Mouse (Mus musculus) urinary bladder, postnatal 14 days (tissue): ENCODE measurements around the gene Rps18.
"Not testable (repeated sequence)": the region's sequence is repeated elsewhere in the genome, so short reads cannot be mapped to it uniquely, and the experiment has no call there.

ENCODE experiments used
- DNase-seq: peaks from one replicate; pipeline ENCODE4 v3.0.0; 2021; ENCODE audit warnings: low spot score

The Rps18 gene

DNA sequence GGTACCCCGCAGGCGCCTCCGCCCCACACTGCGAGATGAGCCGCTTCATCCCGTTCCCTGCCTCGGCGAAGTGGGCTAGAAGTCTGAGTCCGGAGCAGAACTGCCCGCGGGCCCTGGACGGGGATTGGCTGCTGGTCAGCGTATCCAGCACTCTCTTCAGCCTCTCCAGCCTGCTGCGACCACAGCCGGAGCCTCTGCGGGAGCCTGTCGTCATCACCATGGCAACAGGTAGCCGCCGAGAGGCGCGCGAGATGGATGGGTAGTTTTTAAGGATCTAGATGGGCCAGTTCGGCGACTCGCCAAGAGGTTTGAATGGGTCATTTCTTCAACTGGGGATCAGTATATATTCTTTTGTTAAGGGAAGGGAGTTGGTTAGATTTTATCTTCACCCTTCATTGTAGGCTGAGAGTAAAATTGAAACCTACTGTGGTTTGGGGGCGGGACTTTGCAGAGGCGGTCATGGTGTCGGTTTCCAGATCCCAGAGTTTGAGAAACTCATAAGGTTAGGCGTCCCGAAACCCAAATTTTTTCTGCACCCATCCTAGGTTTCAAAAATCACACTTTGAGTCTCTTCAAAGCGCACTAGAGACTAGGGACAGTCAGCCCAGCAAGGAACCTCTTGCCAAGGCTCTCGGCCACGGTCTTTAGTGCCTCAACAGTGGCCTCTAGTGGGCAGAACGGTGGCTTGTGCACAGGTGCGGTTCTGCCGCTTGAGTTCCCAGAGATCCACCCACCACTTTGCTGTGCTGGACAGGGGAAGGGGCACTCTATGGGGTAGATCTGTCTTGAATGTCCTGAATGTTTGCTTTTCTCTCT lies 35.3 kb downstream of the Rps18 start:
- peak; percentile 90 for DNase-seq

DNA sequence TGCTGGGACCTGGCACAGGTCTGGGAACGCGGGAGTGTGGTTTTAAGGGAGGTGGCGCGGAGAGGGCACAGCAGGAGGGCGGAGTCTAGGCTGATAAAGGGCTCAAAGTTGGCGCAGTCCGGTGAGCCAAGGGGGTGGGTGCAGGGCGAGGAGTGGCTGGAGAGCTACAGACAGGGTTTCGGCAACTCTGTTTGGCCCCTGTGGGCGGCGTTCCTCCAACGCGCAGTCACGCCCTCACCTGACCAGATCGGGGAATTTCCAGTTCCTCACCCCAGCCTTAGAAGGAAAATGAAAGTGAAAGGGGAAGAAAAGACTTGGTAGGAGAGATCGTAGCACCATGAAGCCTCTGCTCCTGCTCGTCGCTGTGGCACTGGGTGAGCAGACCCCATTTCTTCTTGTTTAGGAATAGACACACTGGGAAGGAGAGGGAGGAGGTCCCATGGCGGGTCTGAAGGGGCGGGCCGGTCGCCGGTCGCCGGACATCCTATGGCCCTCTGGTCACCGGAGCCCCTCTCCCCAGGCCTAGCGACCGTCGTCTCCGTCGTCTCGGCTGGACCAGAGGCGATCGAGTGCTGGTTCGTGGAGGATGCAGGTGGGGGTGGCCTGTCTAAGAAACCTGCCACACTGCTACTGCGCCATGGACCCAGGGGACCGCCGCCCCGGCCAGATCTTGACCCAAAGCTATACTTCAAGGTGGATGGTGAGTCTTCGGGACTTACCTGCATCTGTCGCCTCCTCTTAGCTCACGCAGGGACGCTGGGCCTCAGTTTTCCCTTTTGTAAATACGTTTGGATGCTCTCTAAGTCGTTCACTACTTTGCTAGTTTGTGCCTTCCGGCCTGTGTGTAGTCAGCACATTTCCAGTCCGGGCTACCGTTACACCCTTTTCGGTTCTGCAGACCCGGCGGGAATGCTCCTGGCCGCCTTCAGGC lies 36.2 kb downstream of the Rps18 start:
- DNase-seq, result peak; percentile 90

DNA sequence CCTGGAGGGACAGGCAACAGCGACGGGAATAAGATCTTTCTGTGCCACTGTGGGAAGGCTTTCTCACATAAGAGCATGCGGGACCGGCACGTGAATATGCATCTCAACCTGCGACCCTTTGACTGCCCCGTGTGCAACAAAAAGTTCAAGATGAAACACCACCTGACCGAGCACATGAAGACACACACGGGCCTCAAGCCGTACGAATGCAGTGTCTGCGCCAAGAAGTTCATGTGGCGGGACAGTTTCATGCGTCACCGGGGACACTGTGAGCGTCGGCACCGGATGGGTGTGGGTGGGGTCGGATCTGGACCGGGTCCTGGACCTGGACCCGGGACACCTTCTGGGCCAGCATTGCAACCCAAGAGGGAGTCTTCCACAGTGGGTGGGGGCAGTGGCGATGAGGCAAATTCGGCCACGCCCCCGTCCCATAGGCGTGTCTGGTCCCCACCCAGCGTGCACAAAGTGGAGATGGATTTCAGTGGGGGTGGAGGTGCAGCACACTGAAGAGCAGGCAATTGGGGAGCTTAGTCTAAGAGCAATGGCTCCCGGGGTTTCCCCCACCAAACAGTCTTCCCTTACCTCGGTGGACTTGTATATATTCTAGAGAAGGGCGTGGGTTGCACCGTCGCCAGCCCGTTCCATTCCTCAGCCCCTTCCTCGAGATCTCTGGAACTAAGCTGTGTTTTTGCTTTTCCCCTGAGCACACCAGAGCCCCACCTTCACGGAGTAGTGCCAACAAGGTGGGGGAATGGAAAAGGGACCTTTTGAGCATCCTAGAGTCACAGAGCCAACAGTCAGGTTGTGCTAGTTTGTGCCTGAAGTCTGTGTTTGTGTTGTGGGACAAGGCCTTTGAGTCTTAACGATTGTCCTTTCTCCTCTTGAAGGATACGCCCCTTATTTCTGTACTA lies 37.3 kb downstream of the Rps18 start:
- DNase-seq, result peak; percentile 53

DNA sequence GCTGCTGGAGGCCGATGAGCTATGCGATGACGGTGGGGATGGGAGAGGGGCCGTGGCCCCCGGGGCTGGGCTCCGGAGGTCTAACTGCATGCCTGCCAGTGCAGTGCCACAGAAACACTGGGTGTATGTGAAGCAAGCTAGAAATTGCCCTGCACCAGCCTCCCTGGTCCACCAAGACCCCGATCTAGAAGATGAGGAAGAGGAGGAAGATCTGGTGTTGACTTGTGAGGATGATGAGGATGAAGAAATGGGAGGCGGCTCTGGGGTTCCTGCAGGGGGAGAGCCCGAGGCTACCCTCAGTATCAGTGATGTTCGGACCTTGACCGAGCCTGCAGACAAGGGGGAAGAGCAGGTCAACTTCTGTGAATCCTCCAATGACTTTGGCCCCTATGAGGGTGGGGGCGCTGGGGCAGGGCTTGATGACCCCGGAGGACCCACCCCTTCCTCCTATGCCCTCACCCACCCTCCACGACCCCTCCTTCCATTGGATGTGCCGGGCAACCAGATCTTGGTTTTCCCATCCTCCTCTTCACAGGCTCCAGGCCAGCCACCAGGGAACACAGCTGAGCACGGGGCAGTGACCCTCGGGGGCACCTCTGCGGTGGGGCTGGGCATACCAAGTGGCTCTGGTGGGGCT lies 38.0 kb downstream of the Rps18 start:
- no peak for DNase-seq

DNA sequence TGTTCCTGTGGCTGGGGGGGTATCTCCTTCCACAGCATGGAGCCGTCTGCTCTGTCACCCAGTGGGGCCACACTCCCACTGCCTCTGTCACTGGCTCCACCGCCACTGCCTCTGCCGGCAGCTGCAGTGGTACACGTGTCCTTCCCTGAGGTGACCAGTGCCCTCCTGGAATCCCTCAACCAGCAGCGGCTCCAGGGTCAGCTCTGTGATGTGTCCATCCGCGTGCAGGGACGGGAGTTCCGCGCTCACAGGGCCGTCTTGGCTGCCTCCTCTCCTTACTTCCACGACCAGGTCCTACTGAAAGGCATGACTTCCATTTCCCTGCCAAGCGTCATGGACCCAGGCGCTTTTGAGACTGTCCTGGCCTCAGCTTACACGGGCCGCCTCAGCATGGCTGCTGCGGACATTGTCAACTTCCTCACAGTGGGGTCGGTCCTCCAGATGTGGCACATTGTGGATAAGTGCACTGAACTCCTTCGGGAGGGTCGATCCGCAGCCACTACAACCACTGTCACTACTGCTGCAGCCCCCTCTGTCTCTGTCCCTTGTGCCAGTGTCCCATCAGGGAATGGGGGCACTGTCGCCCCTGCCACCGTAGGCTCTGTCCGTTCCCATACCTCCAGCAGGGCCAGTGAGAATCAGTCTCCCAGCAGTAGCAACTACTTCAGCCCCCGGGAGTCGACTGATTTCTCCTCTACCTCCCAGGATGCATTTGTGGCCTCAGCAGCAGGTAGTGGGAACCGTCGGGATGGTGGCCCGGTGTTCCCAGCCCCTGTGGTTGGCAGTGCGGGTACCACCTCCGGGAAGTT lies 38.8 kb downstream of the Rps18 start:
- no peak for DNase-seq

DNA sequence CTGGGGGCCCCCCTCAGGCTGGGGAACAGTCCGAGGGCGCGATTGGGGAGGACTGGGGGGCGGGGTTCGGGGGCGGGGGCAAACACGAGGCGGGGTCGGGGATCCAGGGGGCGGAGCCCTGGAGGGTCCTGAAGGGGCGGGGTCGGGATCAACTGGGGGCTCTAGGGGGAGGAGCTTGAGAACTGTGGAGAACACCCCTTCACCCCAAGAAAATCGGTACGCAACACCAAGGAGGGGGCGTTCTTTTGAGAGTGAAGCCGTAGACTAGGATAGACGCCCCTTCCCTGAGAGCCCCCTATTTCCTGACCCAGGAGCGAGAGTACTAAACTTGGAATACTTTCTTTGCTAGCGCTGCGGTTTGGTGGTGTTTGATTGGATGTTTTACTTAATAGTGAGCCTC lies 39.5 kb downstream of the Rps18 start:
- no peak for DNase-seq

DNA sequence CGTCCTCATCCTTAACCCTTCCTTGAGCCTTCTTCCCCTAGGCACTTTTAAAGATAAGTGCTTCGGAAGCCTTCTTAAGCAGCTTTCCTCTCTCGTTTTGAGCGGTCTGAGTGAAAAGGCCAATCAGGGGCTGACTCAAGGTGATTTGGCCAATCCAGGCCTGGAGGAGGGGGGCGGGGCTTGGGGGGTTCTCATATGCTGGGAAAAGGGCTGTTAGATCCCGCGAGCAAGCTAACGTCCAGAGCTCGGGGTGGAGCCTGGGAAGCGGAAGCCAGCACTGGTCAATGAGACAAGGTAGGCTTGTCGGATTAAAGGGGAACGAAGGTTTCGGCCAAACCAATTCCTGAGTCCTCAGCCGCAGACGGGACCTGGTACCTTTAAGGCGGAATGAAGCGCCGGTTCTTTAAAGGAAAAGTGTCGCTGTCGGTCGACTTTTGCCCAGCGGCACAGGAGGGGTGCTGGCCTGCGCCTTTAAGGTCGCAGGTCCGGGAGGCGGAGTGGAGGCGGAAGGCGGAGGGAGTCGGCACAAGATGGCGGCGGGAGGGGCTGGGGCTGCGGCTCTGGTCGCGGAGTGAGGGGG lies 40.0 kb downstream of the Rps18 start, which contains the start of the genes Tapbp and Zbtb22:
Gene Tapbp, plus strand, starts transcription at position 229 of the 580 bp plus-strand sequence.
Gene Zbtb22, plus strand, starts transcription at position 234 of the 580 bp plus-strand sequence.
- peak; percentile 95 for DNase-seq

DNA sequence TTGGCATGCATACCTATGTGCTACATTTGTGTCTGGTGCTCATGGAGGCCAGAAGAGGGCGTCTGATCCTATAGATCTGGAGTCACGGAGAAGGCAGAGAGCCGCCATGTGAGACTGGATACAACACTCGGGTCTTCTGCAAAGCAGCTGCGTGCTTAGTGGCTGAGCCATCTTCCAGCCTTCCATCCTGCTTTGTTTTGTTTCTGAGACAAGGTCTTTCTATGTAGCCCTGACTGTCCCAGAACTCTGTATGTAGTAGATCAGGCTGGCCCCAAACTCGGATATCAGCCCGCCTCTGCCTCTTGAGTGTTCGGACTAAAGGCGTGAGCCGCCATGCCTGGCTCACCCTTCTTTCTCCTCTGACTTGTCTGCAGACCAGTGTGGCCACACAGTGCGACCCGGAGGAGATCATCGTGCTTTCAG lies 40.8 kb downstream of the Rps18 start:
- no peak for DNase-seq

DNA sequence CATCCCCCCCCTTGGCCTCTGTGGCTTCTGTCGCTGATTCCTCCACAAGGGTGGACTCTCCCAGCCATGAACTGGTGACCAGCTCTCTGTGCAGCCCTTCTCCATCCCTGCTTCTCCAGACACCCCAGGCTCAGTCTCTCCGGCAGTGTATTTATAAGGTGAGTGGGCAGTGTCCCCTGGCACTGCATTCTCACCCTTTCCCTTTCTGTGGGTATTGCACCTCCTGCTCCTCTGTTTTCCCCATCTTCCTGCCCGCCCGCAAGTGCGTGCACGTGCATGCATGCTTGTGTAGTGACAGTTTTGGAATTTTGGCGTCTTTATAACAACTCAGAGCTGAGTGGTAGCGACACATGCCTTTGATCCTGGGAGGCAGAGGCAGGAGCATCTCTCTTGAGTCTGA lies 41.9 kb downstream of the Rps18 start:
- DNase-seq, result no peak

DNA sequence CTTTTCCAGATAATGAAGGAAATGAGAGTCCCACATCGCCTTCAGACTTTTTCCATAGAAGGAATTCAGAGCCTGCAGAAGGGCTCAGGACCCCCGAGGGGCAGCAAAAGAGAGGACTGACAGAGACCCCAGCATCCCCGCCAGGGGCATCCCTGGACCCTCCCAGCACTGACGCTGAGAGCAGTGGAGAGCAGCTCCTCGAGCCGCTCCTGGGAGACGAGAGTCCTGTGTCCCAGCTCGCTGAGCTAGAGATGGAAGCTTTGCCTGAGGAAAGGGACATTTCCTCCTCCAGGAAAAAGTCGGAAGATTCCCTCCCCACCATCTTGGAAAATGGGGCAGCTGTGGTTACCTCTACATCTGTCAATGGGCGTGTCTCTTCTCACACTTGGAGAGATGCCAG lies 42.5 kb downstream of the Rps18 start:
- no peak for DNase-seq

DNA sequence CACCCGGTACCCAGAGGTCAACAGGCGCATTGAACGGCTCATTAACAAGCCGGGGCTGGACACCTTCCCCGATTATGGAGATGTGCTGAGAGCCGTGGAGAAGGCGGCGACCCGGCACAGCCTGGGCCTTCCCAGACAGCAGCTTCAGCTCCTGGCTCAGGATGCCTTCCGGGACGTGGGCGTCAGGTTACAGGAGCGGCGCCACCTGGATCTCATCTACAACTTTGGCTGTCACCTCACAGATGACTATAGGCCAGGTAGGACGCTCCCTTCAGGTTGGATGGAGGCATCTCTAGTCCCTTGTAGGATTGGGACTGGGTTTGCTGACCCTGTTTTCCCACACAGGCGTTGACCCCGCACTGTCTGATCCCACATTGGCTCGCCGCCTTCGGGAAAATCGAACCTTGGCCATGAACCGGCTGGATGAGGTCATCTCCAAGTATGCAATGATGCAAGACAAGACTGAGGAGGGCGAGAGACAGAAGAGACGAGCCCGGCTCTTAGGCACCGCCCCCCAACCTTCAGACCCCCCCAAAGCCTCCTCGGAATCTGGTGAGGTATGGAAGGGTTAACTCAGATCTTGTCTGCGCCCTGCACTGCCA lies 43.9 kb downstream of the Rps18 start:
- no peak for DNase-seq

DNA sequence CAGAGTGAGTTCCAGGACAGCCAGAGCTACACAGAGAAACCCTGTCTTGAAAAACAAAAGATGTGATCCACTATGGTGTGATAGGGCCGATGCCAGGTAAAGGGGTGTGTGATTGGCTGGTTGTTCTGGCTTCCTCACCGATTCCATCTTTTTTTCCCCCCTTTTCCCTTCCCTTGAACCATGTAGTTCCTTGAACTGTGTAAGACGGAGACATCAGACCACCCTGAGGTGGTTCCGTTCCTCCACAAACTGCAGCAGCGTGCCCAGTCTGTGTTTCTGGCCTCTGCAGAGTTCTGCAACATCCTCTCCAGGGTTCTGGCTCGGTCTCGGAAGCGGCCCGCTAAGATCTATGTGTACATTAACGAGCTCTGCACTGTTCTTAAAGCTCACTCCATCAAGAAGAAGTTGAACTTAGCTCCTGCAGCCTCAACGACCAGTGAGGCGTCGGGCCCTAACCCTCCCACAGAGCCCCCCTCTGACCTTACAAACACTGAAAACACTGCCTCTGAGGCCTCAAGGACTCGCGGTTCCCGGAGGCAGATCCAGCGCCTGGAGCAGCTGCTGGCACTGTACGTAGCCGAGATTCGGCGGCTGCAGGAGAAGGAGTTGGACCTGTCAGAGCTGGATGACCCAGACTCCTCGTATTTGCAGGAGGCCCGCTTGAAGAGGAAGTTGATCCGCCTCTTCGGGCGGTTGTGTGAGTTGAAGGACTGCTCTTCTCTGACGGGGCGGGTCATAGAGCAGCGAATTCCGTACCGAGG lies 44.6 kb downstream of the Rps18 start:
- no peak for DNase-seq

DNA sequence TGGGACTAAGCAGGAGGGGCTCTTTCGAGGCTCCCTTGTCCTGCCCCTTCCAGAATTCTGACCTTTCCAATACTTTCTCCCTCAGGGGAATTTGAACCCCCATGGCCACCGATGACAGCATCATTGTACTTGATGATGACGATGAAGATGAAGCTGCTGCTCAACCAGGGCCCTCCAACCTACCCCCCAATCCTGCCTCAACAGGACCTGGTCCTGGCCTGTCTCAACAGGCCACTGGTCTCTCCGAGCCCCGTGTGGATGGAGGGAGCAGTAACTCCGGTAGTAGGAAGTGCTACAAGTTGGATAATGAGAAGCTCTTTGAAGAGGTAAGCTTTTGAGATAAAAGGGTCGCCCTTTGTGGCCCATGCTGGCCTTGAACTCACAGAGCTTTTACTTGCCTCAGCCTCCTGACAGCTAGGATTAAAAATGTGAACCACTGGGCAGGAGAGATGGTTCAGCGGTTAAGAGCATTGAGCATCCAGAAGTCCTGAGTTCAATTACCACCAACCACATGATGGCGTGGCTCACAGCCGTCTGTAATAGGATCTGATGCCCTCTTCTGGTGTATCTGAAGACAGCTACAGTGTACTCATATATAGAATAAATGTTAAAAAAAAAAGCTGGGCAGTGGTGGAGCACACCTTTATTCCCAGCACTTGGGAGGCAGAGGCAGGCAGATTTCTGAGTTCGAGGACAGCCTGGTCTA lies 45.3 kb downstream of the Rps18 start:
- DNase-seq, result no peak

DNA sequence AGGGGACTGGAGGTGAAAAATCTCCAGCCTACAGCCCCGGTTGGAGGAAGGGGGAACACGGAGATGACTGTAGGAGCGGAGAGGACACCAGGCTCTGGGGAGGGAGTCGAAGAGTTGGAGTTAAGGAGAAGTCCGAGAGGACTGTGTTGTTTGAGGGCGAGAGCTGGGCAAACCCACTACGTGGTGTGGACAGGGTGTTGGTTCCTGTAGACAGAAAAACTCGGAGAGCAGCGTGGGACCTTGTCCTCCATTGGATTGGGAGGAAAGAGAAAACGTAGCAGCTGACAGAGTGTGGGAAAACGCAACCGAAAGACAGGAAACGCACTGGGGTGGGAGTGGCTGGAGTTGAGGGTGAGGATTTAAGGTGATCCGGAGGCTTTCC lies 45.9 kb downstream of the Rps18 start:
- peak; percentile 59 for DNase-seq

DNA sequence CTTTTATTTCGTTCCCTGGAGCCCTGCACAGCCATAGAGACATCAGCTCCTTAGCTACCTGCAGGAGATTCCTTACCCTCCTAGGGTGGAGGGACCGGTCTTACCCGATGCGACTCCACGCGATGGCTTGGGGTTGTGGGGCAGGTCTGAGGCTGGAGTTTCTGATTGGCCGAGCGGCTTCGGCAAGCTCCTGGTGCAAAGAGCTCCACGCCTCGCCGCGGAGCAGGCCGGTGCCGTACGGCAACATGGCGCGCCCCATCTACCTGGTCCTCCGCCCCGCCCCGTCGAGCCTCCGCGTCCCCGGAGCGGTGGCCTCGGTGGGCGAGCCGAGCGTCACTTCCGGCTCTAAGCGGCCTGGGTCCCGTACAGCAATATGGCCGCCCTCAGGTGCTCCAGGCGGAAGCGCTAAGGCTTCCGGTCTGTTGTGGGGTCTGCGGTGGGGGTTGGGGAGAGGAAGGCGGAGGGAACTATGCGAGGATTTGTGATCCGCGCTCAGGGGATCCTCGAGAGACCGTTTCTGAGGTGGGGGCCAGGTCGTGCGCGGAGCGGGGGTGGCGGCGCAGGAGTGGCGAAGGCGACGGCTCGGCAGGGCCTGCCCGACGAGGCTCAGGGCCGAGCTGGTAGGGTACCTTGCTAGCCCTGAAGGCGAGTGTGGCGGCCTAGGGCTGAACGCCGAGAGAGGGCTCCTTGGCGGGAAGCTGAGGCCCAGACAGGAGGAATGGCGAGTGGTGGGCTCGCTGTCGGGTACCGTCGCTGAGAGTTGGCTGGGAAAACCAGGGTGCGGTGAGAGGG lies 46.5 kb downstream of the Rps18 start, which contains the start of gene Daxx:
Gene Daxx, plus strand, starts transcription at position 338 of the 792 bp plus-strand sequence.
- DNase-seq, result peak; percentile 99

DNA sequence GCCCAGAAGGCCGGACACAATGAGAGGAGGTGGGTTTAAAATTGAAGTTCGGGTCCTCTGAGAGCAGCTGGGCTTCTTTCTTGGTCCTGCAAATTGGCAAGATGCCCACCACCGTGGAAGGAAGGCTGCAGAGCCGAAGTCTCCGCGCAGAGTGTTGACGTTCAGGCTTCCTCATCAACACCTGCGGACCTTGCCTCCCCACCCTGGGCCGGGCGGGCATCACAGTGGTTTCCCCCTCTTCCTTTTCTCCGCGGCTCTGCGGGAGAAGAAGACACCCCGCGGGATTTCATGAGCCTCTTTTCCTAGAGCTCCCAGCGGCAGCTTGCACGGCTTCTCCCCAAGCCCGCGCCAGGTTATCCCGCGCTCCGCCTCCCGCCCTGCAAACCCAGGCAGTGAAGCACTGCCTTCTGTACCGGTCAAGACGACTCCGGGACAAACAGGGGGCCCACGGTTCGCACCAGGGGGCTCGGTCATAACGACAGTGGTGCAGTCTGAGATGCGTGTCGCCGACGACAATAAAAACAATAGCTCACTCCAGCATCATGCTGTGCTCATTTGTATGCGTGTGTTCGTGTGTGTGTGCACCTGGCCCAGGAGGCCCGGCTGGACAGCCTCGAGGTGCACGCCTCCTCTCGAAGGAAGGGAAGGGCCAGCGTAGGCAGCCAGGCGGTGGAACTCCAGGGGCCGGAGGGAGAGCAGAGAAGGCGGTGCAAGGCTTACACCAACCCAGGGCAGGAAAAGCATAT lies 47.3 kb downstream of the Rps18 start:
- peak; percentile 47 for DNase-seq

DNA sequence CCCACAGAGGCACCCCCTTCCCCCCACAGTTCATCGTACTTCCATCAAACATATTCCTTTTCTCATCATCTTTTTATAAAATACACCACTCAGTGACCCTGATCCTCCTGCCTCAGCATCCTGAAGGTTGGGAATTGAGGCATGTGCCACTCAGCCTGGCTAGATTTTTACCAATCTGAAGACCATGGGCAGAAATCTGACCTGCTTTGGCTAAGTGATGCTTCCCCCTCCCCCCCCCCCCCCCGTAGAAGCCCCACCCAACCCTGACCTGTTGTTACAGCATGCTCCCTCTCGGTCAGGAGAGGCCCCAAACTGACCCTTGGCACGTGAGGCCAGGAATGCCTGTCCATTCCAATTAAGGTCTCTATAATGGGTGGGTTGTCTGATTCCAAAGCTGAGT lies 51.0 kb downstream of the Rps18 start, which contains the start of gene Platr17:
Gene Platr17, plus strand, starts transcription at position 301 of the 400 bp plus-strand sequence.
- DNase-seq, result not testable (repeated sequence)
